Mouse (Mus musculus): Measurements from ENCODE around the gene Hist1h2bf.

GRCm38 (mm10) chr13:23577835-23578234 is 3.8 kb upstream of the Hist1h2bf start:
- TF ChIP-seq CTCF (IDR thresholded peaks at IDR 0.05; ENCODE audit: borderline replicate concordance, insufficient read depth, low read length) (no peak), POLR2A (IDR thresholded peaks at IDR 0.05; ENCODE audit: low read depth, low read length) (no peak)
